Comparison of ENCODE assay signal across 14 mouse cellular contexts in genomic region chr9:102111471-102111870, GRCm38 (mm10).
DNase-seq lines count a peak whose midpoint lies in the region.
"Had no signal": no experiment of that assay in that cellular context is flagged by ENCODE, and none has a peak within 500 bp of the region (broad histone marks: within the 10 kb centered on the region; RNA-seq: fewer than 3 reads in every experiment).

No protein-coding gene starts in this region.

- peak; percentile 52 to 62 for DNase-seq in cerebellum, adult 18-20 months
- DNase-seq in cerebellum, postnatal 4 days (ENCODE audit: low spot score in 2 of 2): no peak
- DNase-seq in kidney, postnatal 10 days: peak; percentile 21
- no peak for DNase-seq in kidney, postnatal 14 days
- peak; percentile 38 for DNase-seq in cerebellum, adult 9-11 months
- no peak for DNase-seq in ovary, adult 18-20 months (ENCODE audit: low spot score)
- no peak for DNase-seq in left cerebral cortex, postnatal 4 days
- DNase-seq: gastrocnemius, postnatal 14 days; heart, postnatal 36 days; liver, embryonic 13.5 days; lung, adult 18-20 months; lung, postnatal 4 days; retina, postnatal 1 day; right cerebral cortex, postnatal 14 days had no signal

- intact Hi-C loops in left cerebral cortex, postnatal 4 days (cut with DNase I): no loop called here

Comparison
In these comparisons a context has a peak if more than half of its experiments do, and no peak if none do; other contexts are left out.
1. DNase-seq: peak in cerebellum, adult 18-20 months (2 of 2), kidney, postnatal 10 days (single experiment) and cerebellum, adult 9-11 months (single experiment); none in cerebellum, postnatal 4 days (0 of 2), kidney, postnatal 14 days (single experiment), ovary, adult 18-20 months (single experiment) and left cerebral cortex, postnatal 4 days (single experiment).